ENCODE assay signal across 17 mouse cellular contexts in genomic region chr12:111360671-111361070, GRCm38 (mm10). TPM values are rescaled to one million over a fixed set of nuclear protein-coding genes. Genes with fewer than 3 reads are reported as not detected.
DNase-seq lines count a peak whose midpoint lies in the region; ATAC-seq lines count a peak whose summit lies in the region.
"Had no signal": no experiment of that assay in that cellular context is flagged by ENCODE, and none has a peak within 500 bp of the region (broad histone marks: within the 10 kb centered on the region; RNA-seq: fewer than 3 reads in every experiment).

No protein-coding gene starts in this region.

- intact Hi-C loops in heart, postnatal 14 days (cut with DNase I), result no loop called here

- no peak for ATAC-seq in activated CD4-positive, CD25-positive, alpha-beta regulatory T cell, adult 4 months
- ATAC-seq: forebrain, embryonic 14.5 days; liver, embryonic 12.5 days; lung, postnatal 0 days had no signal

- peak; percentile 88 for DNase-seq in heart, adult 11 months
- DNase-seq in heart, postnatal 14 days, result no peak
- peak; percentile 42 to 43 for DNase-seq in urinary bladder, adult 18-20 months (ENCODE audit: low spot score in 2 of 2)
- DNase-seq in urinary bladder, postnatal 10 days (ENCODE audit: low spot score), result no peak
- peak; percentile 70 to 71 for DNase-seq in cerebellum, postnatal 36 days
- no peak for DNase-seq in retina, postnatal 1 day
- no peak for DNase-seq in adipocyte (ENCODE audit: low spot score)
- DNase-seq: adrenal gland, adult 8-10 months; heart, postnatal 4 days; kidney, postnatal 25 days; thymus, adult 2 months had no signal

RNA-seq across cellular contexts. Expression of gene Cdc42bpb, which starts 16.8 kb away (rescaled TPM):
- 10 to 100 TPM; 73.0 to 82.1 TPM for total RNA-seq in heart, postnatal 14 days (2021)
- polyA plus RNA-seq in activated CD4-positive, CD25-positive, alpha-beta regulatory T cell, adult 4 months (2017; shearing (Covaris generic)), result under 1 TPM; 0.25 to 0.27 TPM

RNA-seq across cellular contexts. Expression of gene Lbhd2, which starts 45.9 kb away (rescaled TPM):
- total RNA-seq in heart, postnatal 14 days (2021), result not detected
- polyA plus RNA-seq in activated CD4-positive, CD25-positive, alpha-beta regulatory T cell, adult 4 months (2017; shearing (Covaris generic)), result not detected
- total RNA-seq: gastrocnemius, adult 18-20 months; heart, postnatal 4 days; megakaryocyte-erythroid progenitor cell, adult 5-6 weeks had no signal
- polyA plus RNA-seq: liver, embryonic 12.5 days had no signal

RNA-seq across cellular contexts. Expression of gene Exoc3l4, which starts 56.1 kb away (rescaled TPM):
- 1 to 10 TPM; 4.1 to 5.5 TPM for total RNA-seq in heart, postnatal 14 days (2021)
- not detected for polyA plus RNA-seq in activated CD4-positive, CD25-positive, alpha-beta regulatory T cell, adult 4 months (2017; shearing (Covaris generic))
- total RNA-seq: megakaryocyte-erythroid progenitor cell, adult 5-6 weeks had no signal

Comparison
In these comparisons a context has a peak if more than half of its experiments do, and no peak if none do; other contexts are left out.
1. DNase-seq: peak in heart, adult 11 months (single experiment), urinary bladder, adult 18-20 months (2 of 2) and cerebellum, postnatal 36 days (2 of 2); none in heart, postnatal 14 days (0 of 2), urinary bladder, postnatal 10 days (single experiment), retina, postnatal 1 day (single experiment) and adipocyte (single experiment).